Mouse (Mus musculus) cerebellum, adult 2 months (tissue): Measurements from ENCODE around the gene Romo1.

Experiments
- CTCF ChIP-seq: fragments of 200-500 bp; IDR thresholded peaks from 2 replicates; pipeline ENCODE4 v1.5.1; 2011; ENCODE audit warnings: low read depth, mild to moderate bottlenecking, control low read depth, low read length, moderate library complexity, borderline replicate concordance; ENCODE audit not compliant: insufficient read depth
- POLR2A ChIP-seq: fragments of 200-500 bp; IDR thresholded peaks from 2 replicates; pipeline ENCODE4 v1.6.1; 2011; ENCODE audit warnings: low read length, control low read depth, borderline replicate concordance; ENCODE audit not compliant: insufficient read depth

DNA sequence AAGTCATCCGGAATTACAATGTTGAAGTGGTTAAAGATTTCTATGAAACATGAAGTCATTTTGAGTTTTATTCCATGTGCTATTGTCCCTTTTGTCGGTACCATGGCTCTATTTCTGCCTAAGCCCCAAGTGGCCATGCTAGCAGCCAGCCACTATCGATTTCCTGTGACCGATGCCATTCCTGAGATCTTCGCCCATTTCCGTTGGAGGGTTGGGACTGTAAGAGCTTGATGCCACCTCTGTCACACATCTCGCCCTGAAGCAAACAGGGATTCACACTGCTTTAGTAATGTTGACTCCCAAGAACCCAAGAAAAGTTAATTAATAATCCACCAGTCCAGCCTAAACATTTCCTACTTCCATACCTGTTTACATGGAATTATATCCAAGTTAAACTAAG lies 33.8 kb downstream of the Romo1 start:
- TF ChIP-seq CTCF (no peak), POLR2A (no peak)
